Mouse (Mus musculus): ENCODE data around the gene Msi1. TPM values are rescaled to one million over a fixed set of nuclear protein-coding genes. Genes with fewer than 3 reads are reported as not detected.

The Msi1 gene
- polyA plus RNA-seq (2016; fragmentation: Nextera tagmentation; extraction: Ambion mirVana), result 9.6 and 17.1 TPM in 2 replicates

GRCm38 (mm10) chr5:115429359-115430186, at the start of gene Msi1:
Msi1 (plus strand) TSS chr5:115429599.
- H3K27me3 ChIP-seq (ENCODE audit: insufficient read depth, poor library complexity, severe bottlenecking), result peaks cover 41% of the 10 kb centered on the region
- H3K36me3 ChIP-seq, result peaks cover 10% of the 10 kb centered on the region
- peak within 1 kb of the TSS; percentile 94 for H3K4me3 ChIP-seq
- H3K27ac ChIP-seq, result peak within 1 kb of the TSS; percentile 95
- no peak for DNase-seq (ENCODE audit: low spot score)
- H3K9me3 ChIP-seq, result no peaks in the 10 kb centered on the region
- H3K4me1 ChIP-seq, result peaks cover 39% of the 10 kb centered on the region
- WGBS, result 3% methylated on average over 95 of the region's 117 CpGs

GRCm38 (mm10) chr5:115391935-115392334, 37.5 kb upstream of the Msi1 start:
- H3K4me3 ChIP-seq, result no peak overlapping the region
- peaks cover 25% of the 10 kb centered on the region for H3K4me1 ChIP-seq
- H3K9me3 ChIP-seq, result no peaks in the 10 kb centered on the region
- WGBS, result 28% methylated on average over 9 of the region's 9 CpGs
- peak overlapping the region; percentile 22; the same call in 1 of the 2 replicates for H3K27ac ChIP-seq
- DNase-seq (ENCODE audit: low spot score), result no peak
- 0 out of 2 replicates have a peak, but pooled peaks cover 5% of the 10 kb centered on the region for H3K27me3 ChIP-seq (ENCODE audit: insufficient read depth, poor library complexity, severe bottlenecking)
- no peaks in the 10 kb centered on the region for H3K36me3 ChIP-seq

- 87% methylated on average over 1 of the region's 1 CpGs for WGBS
- H3K27ac ChIP-seq, result no peak overlapping the region
- H3K4me1 ChIP-seq, result peaks cover 27% of the 10 kb centered on the region
- H3K36me3 ChIP-seq, result no peaks in the 10 kb centered on the region
- H3K9me3 ChIP-seq, result no peaks in the 10 kb centered on the region
- peaks cover 15% of the 10 kb centered on the region for H3K27me3 ChIP-seq (ENCODE audit: insufficient read depth, poor library complexity, severe bottlenecking)
- no peak overlapping the region for H3K4me3 ChIP-seq
- DNase-seq (ENCODE audit: low spot score), result no peak
Observed at GRCm38 (mm10) chr5:115392969-115393368, 36.4 kb upstream of the Msi1 start.

- DNase-seq (ENCODE audit: low spot score), result no peak
- WGBS, result 3% methylated on average over 8 of the region's 8 CpGs
- Histone ChIP-seq H3K36me3 (no peaks in the 10 kb centered on the region), H3K27ac (peak overlapping the region; percentile 70), H3K27me3 (ENCODE audit: insufficient read depth, poor library complexity, severe bottlenecking) (peaks cover 26% of the 10 kb centered on the region), H3K4me3 (peak overlapping the region; percentile 38), H3K4me1 (peaks cover 39% of the 10 kb centered on the region), H3K9me3 (no peaks in the 10 kb centered on the region)
Observed at GRCm38 (mm10) chr5:115394223-115394622, 35.2 kb upstream of the Msi1 start.

GRCm38 (mm10) chr5:115394836-115395235, 34.6 kb upstream of the Msi1 start:
- Histone ChIP-seq H3K4me3 (no peak overlapping the region), H3K36me3 (no peaks in the 10 kb centered on the region), H3K27ac (no peak overlapping the region), H3K4me1 (peaks cover 39% of the 10 kb centered on the region), H3K27me3 (ENCODE audit: insufficient read depth, poor library complexity, severe bottlenecking) (peaks cover 28% of the 10 kb centered on the region), H3K9me3 (no peaks in the 10 kb centered on the region)
- no peak for DNase-seq (ENCODE audit: low spot score)
- WGBS, result 23% methylated on average over 10 of the region's 10 CpGs

GRCm38 (mm10) chr5:115396654-115397053, 32.7 kb upstream of the Msi1 start:
- Histone ChIP-seq H3K27ac (no peak overlapping the region), H3K9me3 (no peaks in the 10 kb centered on the region), H3K4me3 (no peak overlapping the region), H3K4me1 (peaks cover 38% of the 10 kb centered on the region), H3K27me3 (ENCODE audit: insufficient read depth, poor library complexity, severe bottlenecking) (peaks cover 40% of the 10 kb centered on the region), H3K36me3 (no peaks in the 10 kb centered on the region)
- WGBS, result 64% methylated on average over 11 of the region's 11 CpGs
- DNase-seq (ENCODE audit: low spot score), result no peak

- 2% methylated on average over 48 of the region's 48 CpGs for WGBS
- H3K9me3 ChIP-seq, result no peaks in the 10 kb centered on the region
- peaks cover 51% of the 10 kb centered on the region for H3K27me3 ChIP-seq (ENCODE audit: insufficient read depth, poor library complexity, severe bottlenecking)
- no peak for DNase-seq (ENCODE audit: low spot score)
- no peaks in the 10 kb centered on the region for H3K36me3 ChIP-seq
- peaks cover 34% of the 10 kb centered on the region for H3K4me1 ChIP-seq
- H3K4me3 ChIP-seq, result peak overlapping the region; percentile 66
- H3K27ac ChIP-seq, result peak overlapping the region; percentile 89
Observed at GRCm38 (mm10) chr5:115397839-115398780, 31.3 kb upstream of the Msi1 start.

GRCm38 (mm10) chr5:115402063-115402462, 27.3 kb upstream of the Msi1 start:
- Histone ChIP-seq H3K27me3 (ENCODE audit: insufficient read depth, poor library complexity, severe bottlenecking) (peaks cover 64% of the 10 kb centered on the region), H3K4me1 (peaks cover 27% of the 10 kb centered on the region), H3K36me3 (no peaks in the 10 kb centered on the region), H3K4me3 (no peak overlapping the region), H3K27ac (no peak overlapping the region), H3K9me3 (no peaks in the 10 kb centered on the region)
- no peak for DNase-seq (ENCODE audit: low spot score)
- 87% methylated on average over 8 of the region's 8 CpGs for WGBS

GRCm38 (mm10) chr5:115403436-115404140, 25.8 kb upstream of the Msi1 start:
- no peak for DNase-seq (ENCODE audit: low spot score)
- Histone ChIP-seq H3K36me3 (no peaks in the 10 kb centered on the region), H3K4me3 (peak overlapping the region; percentile 53), H3K27me3 (ENCODE audit: insufficient read depth, poor library complexity, severe bottlenecking) (peaks cover 49% of the 10 kb centered on the region), H3K4me1 (peaks cover 26% of the 10 kb centered on the region), H3K27ac (peak overlapping the region; percentile 76), H3K9me3 (no peaks in the 10 kb centered on the region)
- 21% methylated on average over 17 of the region's 17 CpGs for WGBS

GRCm38 (mm10) chr5:115404241-115404794, 25.1 kb upstream of the Msi1 start:
- Histone ChIP-seq H3K4me3 (peak overlapping the region; percentile 53), H3K4me1 (peaks cover 20% of the 10 kb centered on the region), H3K27me3 (ENCODE audit: insufficient read depth, poor library complexity, severe bottlenecking) (peaks cover 43% of the 10 kb centered on the region), H3K9me3 (no peaks in the 10 kb centered on the region), H3K36me3 (no peaks in the 10 kb centered on the region), H3K27ac (peak overlapping the region; percentile 76)
- no peak for DNase-seq (ENCODE audit: low spot score)
- 2% methylated on average over 18 of the region's 18 CpGs for WGBS

- no peak for DNase-seq (ENCODE audit: low spot score)
- Histone ChIP-seq H3K27ac (no peak overlapping the region), H3K36me3 (no peaks in the 10 kb centered on the region), H3K4me3 (no peak overlapping the region), H3K27me3 (ENCODE audit: insufficient read depth, poor library complexity, severe bottlenecking) (peaks cover 41% of the 10 kb centered on the region), H3K9me3 (no peaks in the 10 kb centered on the region), H3K4me1 (peaks cover 20% of the 10 kb centered on the region)
- WGBS, result 61% methylated on average over 8 of the region's 8 CpGs
Observed at GRCm38 (mm10) chr5:115405205-115405604, 24.2 kb upstream of the Msi1 start.

- H3K4me3 ChIP-seq, result peak overlapping the region; percentile 32
- peak; percentile 82 for DNase-seq (ENCODE audit: low spot score)
- 24% methylated on average over 9 of the region's 9 CpGs for WGBS
Observed at GRCm38 (mm10) chr5:115408110-115408509, 21.3 kb upstream of the Msi1 start.

More at GRCm38 (mm10) chr5:115408110-115408509, 21.3 kb upstream of the Msi1 start:
- H3K27me3 ChIP-seq (ENCODE audit: insufficient read depth, poor library complexity, severe bottlenecking), result peaks cover 19% of the 10 kb centered on the region
- H3K36me3 ChIP-seq, result no peaks in the 10 kb centered on the region
- H3K4me1 ChIP-seq, result peaks cover 20% of the 10 kb centered on the region
- H3K27ac ChIP-seq, result 0 out of 2 replicates have a peak overlapping the region, but pooled peaks have one; percentile 29
- no peaks in the 10 kb centered on the region for H3K9me3 ChIP-seq
